Mouse (Mus musculus) liver, adult 2 months (tissue): ENCODE data around the gene Brk1.

Source experiments
- CTCF ChIP-seq: fragments of 200-500 bp; IDR thresholded peaks from 2 replicates; pipeline ENCODE4 v1.5.1; 2011; ENCODE audit warnings: low read depth, low read length, control low read depth
- POLR2A ChIP-seq: fragments of 200-500 bp; IDR thresholded peaks from 2 replicates; pipeline ENCODE4 v1.6.1; 2011; ENCODE audit warnings: low read length, control low read depth; ENCODE audit not compliant: insufficient read depth; ENCODE audit errors: extremely low read depth

DNA sequence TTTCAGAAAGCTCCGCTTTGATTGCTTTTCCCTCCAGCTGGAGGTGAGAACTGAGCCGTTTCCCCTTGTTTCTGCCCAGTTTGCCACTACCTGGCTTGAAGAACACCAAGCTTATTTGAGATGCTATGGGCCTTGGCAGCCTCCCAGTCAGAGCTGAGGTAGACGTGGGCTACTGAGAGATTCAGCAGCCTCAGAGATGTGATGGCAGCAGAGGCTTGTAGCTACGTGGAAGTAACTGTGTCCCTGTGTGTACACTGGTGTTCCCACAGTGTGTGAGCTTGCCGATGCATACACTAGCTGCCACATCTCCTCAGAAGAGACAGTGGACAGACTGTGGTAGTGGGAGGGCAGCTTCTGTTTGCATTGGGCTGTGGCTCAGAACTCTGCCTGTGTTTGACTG is 19.5 kb upstream of the Brk1 start:
- no peak for TF ChIP-seq POLR2A
- no peak for TF ChIP-seq CTCF
